Mouse (Mus musculus): ENCODE measurements at regions not wholly inside any gene's neighbourhood (a gene's known extent, or its start where the extent isn't known, plus 50 kb on each side); places are given as distances from the start of the nearest gene placed in this dataset.

DNA sequence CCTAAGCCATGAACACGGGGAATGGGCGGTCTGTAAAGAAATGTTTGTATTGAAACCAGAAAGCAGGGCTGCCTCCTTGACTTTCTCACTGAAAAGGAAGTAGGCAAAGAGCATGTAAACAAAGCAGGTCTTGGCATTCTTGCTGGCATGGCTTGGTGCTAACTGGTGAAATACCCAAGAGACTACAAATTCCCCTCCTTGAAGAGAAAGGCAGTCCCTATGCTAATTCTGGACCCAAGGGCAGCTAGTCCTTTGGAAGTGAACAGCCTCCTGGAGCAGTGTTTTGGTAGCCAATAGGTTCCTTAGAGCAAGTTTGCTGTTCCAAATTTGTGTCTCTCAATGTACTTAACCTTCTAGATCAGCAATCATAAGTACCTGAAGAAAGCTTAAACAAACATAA is 456.0 kb upstream of the Mpdz start:
- H3K9me3 ChIP-seq (ENCODE audit: control insufficient read depth, low read depth, low read length) = no peaks in the 10 kb centered on the region; the same call in 1 of the 2 replicates
- WGBS = 77% methylated on average over 2 of the region's 2 CpGs
- no peak overlapping the region for H3K4me3 ChIP-seq (ENCODE audit: low read depth, low read length)
- no peaks in the 10 kb centered on the region for H3K27me3 ChIP-seq (ENCODE audit: control insufficient read depth, insufficient read depth, low read length)
- H3K9ac ChIP-seq (replicated peaks; ENCODE audit: low read depth, low read length) = no peak overlapping the region
- H3K4me2 ChIP-seq (replicated peaks; ENCODE audit: low read depth, low read length) = no peak overlapping the region
- H3K27ac ChIP-seq (ENCODE audit: low read length) = no peak overlapping the region
- H3K36me3 ChIP-seq (ENCODE audit: control insufficient read depth, insufficient read depth, low read length) = no peaks in the 10 kb centered on the region
- no peak for ATAC-seq (ENCODE audit: insufficient number of reproducible peaks, insufficient read depth, low FRiP score, low read depth)
- H3K4me1 ChIP-seq (ENCODE audit: control insufficient read depth, insufficient read depth, low read length) = no peaks in the 10 kb centered on the region

GRCm38 (mm10) chr4:81897451-81897850 is 454.8 kb upstream of the Mpdz start:
- no peak overlapping the region for H3K9ac ChIP-seq (replicated peaks; ENCODE audit: low read depth, low read length)
- no peak overlapping the region for H3K4me3 ChIP-seq (ENCODE audit: low read depth, low read length)
- no peaks in the 10 kb centered on the region for H3K27me3 ChIP-seq (ENCODE audit: control insufficient read depth, insufficient read depth, low read length)
- H3K27ac ChIP-seq (ENCODE audit: low read length) = no peak overlapping the region
- no peaks in the 10 kb centered on the region for H3K4me1 ChIP-seq (ENCODE audit: control insufficient read depth, insufficient read depth, low read length)
- H3K36me3 ChIP-seq (ENCODE audit: control insufficient read depth, insufficient read depth, low read length) = no peaks in the 10 kb centered on the region
- H3K4me2 ChIP-seq (replicated peaks; ENCODE audit: low read depth, low read length) = no peak overlapping the region
- 77% methylated on average over 5 of the region's 5 CpGs for WGBS
- ATAC-seq (ENCODE audit: insufficient number of reproducible peaks, insufficient read depth, low FRiP score, low read depth) = no peak
- H3K9me3 ChIP-seq (ENCODE audit: control insufficient read depth, low read depth, low read length) = no peaks in the 10 kb centered on the region; the same call in 1 of the 2 replicates

GRCm38 (mm10) chr4:81868941-81869340 is 426.3 kb upstream of the Mpdz start:
- H3K27me3 ChIP-seq (ENCODE audit: control insufficient read depth, insufficient read depth, low read length) = no peaks in the 10 kb centered on the region
- no peaks in the 10 kb centered on the region for H3K9me3 ChIP-seq (ENCODE audit: control insufficient read depth, low read depth, low read length)
- H3K4me3 ChIP-seq (ENCODE audit: low read depth, low read length) = no peak overlapping the region
- H3K4me2 ChIP-seq (replicated peaks; ENCODE audit: low read depth, low read length) = no peak overlapping the region
- no peaks in the 10 kb centered on the region for H3K36me3 ChIP-seq (ENCODE audit: control insufficient read depth, insufficient read depth, low read length)
- ATAC-seq (ENCODE audit: insufficient number of reproducible peaks, insufficient read depth, low FRiP score, low read depth) = no peak
- WGBS = 94% methylated on average over 2 of the region's 2 CpGs
- H3K27ac ChIP-seq (ENCODE audit: low read length) = no peak overlapping the region
- no peaks in the 10 kb centered on the region for H3K4me1 ChIP-seq (ENCODE audit: control insufficient read depth, insufficient read depth, low read length)
- no peak overlapping the region for H3K9ac ChIP-seq (replicated peaks; ENCODE audit: low read depth, low read length)

DNA sequence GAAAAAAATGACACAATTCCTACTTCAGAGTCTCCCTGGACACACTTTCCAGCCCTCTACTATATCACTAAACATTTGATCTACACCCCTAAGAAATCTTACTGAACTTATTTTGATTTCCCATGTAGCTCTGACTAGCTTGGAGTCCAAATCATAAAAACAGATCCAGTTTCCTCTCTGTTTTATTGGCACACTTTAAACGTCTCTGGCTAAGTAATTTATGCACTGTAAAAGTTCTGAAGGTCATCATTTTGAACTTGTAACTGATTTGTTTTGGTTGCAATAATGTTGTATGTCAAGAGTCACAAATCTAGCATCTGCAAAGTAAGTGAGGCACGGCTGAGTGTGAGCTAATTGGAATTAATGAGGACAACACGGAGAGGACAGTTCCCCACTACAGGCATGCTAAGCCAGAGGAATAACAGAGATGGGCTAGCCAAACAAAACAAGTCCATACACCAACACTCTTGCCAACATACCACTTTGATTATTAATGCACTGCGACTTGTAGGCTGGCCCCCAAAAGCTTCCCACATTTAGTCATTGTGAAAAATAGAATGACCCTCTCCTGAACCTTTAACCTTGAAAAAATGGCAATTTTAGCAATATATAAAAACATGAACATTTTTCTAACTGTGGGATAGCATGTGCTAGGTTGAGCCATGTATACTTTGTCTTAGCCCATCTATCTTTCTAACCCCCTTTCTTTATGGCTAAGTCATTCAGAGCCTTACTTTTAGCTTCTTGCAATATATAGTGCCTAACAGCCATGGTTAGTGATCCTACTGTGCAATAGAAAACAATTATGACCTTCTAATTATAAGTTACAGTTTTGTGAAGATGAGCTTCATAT is 399.3 kb upstream of the Mpdz start:
- 58% methylated on average over 4 of the region's 4 CpGs for WGBS

GRCm38 (mm10) chr4:81829972-81830371 is 387.4 kb upstream of the Mpdz start:
- 42% methylated on average over 3 of the region's 3 CpGs for WGBS
- H3K9ac ChIP-seq (replicated peaks; ENCODE audit: low read depth, low read length) = no peak overlapping the region
- no peaks in the 10 kb centered on the region for H3K9me3 ChIP-seq (ENCODE audit: control insufficient read depth, low read depth, low read length)
- H3K4me1 ChIP-seq (ENCODE audit: control insufficient read depth, insufficient read depth, low read length) = no peaks in the 10 kb centered on the region
- H3K4me2 ChIP-seq (replicated peaks; ENCODE audit: low read depth, low read length) = no peak overlapping the region
- H3K4me3 ChIP-seq (ENCODE audit: low read depth, low read length) = no peak overlapping the region
- no peak overlapping the region for H3K27ac ChIP-seq (ENCODE audit: low read length)
- no peak for ATAC-seq (ENCODE audit: insufficient number of reproducible peaks, insufficient read depth, low FRiP score, low read depth)
- H3K27me3 ChIP-seq (ENCODE audit: control insufficient read depth, insufficient read depth, low read length) = no peaks in the 10 kb centered on the region
- H3K36me3 ChIP-seq (ENCODE audit: control insufficient read depth, insufficient read depth, low read length) = no peaks in the 10 kb centered on the region

More for the DNA sequence above, 399.3 kb upstream of the Mpdz start:
- no peak for ATAC-seq (ENCODE audit: insufficient number of reproducible peaks, insufficient read depth, low FRiP score, low read depth)
- no peaks in the 10 kb centered on the region for H3K4me1 ChIP-seq (ENCODE audit: control insufficient read depth, insufficient read depth, low read length)
- no peak overlapping the region for H3K9ac ChIP-seq (replicated peaks; ENCODE audit: low read depth, low read length)
- H3K4me3 ChIP-seq (ENCODE audit: low read depth, low read length) = no peak overlapping the region
- H3K27me3 ChIP-seq (ENCODE audit: control insufficient read depth, insufficient read depth, low read length) = no peaks in the 10 kb centered on the region
- H3K36me3 ChIP-seq (ENCODE audit: control insufficient read depth, insufficient read depth, low read length) = no peaks in the 10 kb centered on the region
- H3K9me3 ChIP-seq (ENCODE audit: control insufficient read depth, low read depth, low read length) = no peaks in the 10 kb centered on the region
- H3K27ac ChIP-seq (ENCODE audit: low read length) = no peak overlapping the region
- H3K4me2 ChIP-seq (replicated peaks; ENCODE audit: low read depth, low read length) = no peak overlapping the region

DNA sequence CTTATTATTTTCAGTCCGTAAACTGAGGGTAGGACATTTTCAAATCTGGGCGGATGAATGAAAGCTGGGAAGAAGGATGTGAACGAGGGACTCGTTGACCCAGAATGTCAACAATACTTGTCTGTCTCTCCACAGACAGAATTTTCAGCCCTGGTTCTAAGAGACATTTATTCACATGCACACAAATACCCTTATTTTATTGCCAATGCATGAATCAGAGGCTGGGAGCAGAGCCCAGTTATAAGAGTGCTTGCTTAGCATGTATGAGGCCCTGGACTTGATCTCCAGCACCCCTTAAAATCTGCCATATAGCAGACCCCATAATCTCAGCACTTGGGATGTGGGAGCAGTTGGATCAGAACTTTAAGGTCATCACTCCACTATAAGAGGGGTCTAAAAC is 384.8 kb upstream of the Mpdz start:
- Histone ChIP-seq H3K9ac (replicated peaks; ENCODE audit: low read depth, low read length) (no peak overlapping the region), H3K4me3 (ENCODE audit: low read depth, low read length) (no peak overlapping the region), H3K27me3 (ENCODE audit: control insufficient read depth, insufficient read depth, low read length) (no peaks in the 10 kb centered on the region), H3K27ac (ENCODE audit: low read length) (no peak overlapping the region), H3K4me1 (ENCODE audit: control insufficient read depth, insufficient read depth, low read length) (no peaks in the 10 kb centered on the region), H3K4me2 (replicated peaks; ENCODE audit: low read depth, low read length) (no peak overlapping the region), H3K36me3 (ENCODE audit: control insufficient read depth, insufficient read depth, low read length) (no peaks in the 10 kb centered on the region), H3K9me3 (ENCODE audit: control insufficient read depth, low read depth, low read length) (no peaks in the 10 kb centered on the region)
- ATAC-seq (ENCODE audit: insufficient number of reproducible peaks, insufficient read depth, low FRiP score, low read depth) = no peak
- 89% methylated on average over 4 of the region's 4 CpGs for WGBS

GRCm38 (mm10) chr4:81825966-81826365 is 383.4 kb upstream of the Mpdz start:
- H3K9me3 ChIP-seq (ENCODE audit: control insufficient read depth, low read depth, low read length) = no peaks in the 10 kb centered on the region
- H3K4me1 ChIP-seq (ENCODE audit: control insufficient read depth, insufficient read depth, low read length) = no peaks in the 10 kb centered on the region
- no peak overlapping the region for H3K9ac ChIP-seq (replicated peaks; ENCODE audit: low read depth, low read length)
- no peak for ATAC-seq (ENCODE audit: insufficient number of reproducible peaks, insufficient read depth, low FRiP score, low read depth)
- no peaks in the 10 kb centered on the region for H3K36me3 ChIP-seq (ENCODE audit: control insufficient read depth, insufficient read depth, low read length)
- no peak overlapping the region for H3K27ac ChIP-seq (ENCODE audit: low read length)
- H3K4me3 ChIP-seq (ENCODE audit: low read depth, low read length) = no peak overlapping the region
- H3K4me2 ChIP-seq (replicated peaks; ENCODE audit: low read depth, low read length) = no peak overlapping the region
- H3K27me3 ChIP-seq (ENCODE audit: control insufficient read depth, insufficient read depth, low read length) = no peaks in the 10 kb centered on the region

GRCm38 (mm10) chr4:81823566-81823965 is 381.0 kb upstream of the Mpdz start:
- Histone ChIP-seq H3K9me3 (ENCODE audit: control insufficient read depth, low read depth, low read length) (no peaks in the 10 kb centered on the region), H3K4me3 (ENCODE audit: low read depth, low read length) (no peak overlapping the region), H3K27ac (ENCODE audit: low read length) (no peak overlapping the region), H3K4me1 (ENCODE audit: control insufficient read depth, insufficient read depth, low read length) (no peaks in the 10 kb centered on the region), H3K36me3 (ENCODE audit: control insufficient read depth, insufficient read depth, low read length) (no peaks in the 10 kb centered on the region), H3K27me3 (ENCODE audit: control insufficient read depth, insufficient read depth, low read length) (no peaks in the 10 kb centered on the region), H3K9ac (replicated peaks; ENCODE audit: low read depth, low read length) (no peak overlapping the region), H3K4me2 (replicated peaks; ENCODE audit: low read depth, low read length) (no peak overlapping the region)
- no peak for ATAC-seq (ENCODE audit: insufficient number of reproducible peaks, insufficient read depth, low FRiP score, low read depth)
- WGBS = 49% methylated on average over 3 of the region's 3 CpGs

- no peaks in the 10 kb centered on the region for H3K36me3 ChIP-seq (ENCODE audit: control insufficient read depth, insufficient read depth, low read length)
- H3K4me1 ChIP-seq (ENCODE audit: control insufficient read depth, insufficient read depth, low read length) = no peaks in the 10 kb centered on the region
- H3K9ac ChIP-seq (replicated peaks; ENCODE audit: low read depth, low read length) = no peak overlapping the region
- no peak for ATAC-seq (ENCODE audit: insufficient number of reproducible peaks, insufficient read depth, low FRiP score, low read depth)
- no peaks in the 10 kb centered on the region for H3K9me3 ChIP-seq (ENCODE audit: control insufficient read depth, low read depth, low read length)
- H3K4me3 ChIP-seq (ENCODE audit: low read depth, low read length) = no peak overlapping the region
- no peak overlapping the region for H3K27ac ChIP-seq (ENCODE audit: low read length)
- no peak overlapping the region for H3K4me2 ChIP-seq (replicated peaks; ENCODE audit: low read depth, low read length)
- 69% methylated on average over 2 of the region's 2 CpGs for WGBS
- no peaks in the 10 kb centered on the region for H3K27me3 ChIP-seq (ENCODE audit: control insufficient read depth, insufficient read depth, low read length)
These were observed 346.7 kb upstream of the Mpdz start for GRCm38 (mm10) chr4:81789274-81789673.

Measured in stomach, embryonic 14.5 days (tissue).